Mouse (Mus musculus) R1 (cell line): ENCODE measurements around the gene Ddn.
A peak's percentile ranks its signal among the peaks of the same experiment; 100 is the strongest.

ENCODE experiments used
- DNase-seq: peaks from one replicate; pipeline ENCODE4 v3.0.0-alpha.2; 2018; ENCODE audit warnings: low read depth, low spot score

The Ddn gene

GRCm38 (mm10) chr15:98775533-98775932 lies 33.8 kb downstream of the Ddn start:
- no peak for DNase-seq

- no peak for DNase-seq
Measured at GRCm38 (mm10) chr15:98774096-98774495, 35.2 kb downstream of the Ddn start.

GRCm38 (mm10) chr15:98772511-98773211 lies 36.6 kb downstream of the Ddn start:
- DNase-seq = peak; percentile 47

- DNase-seq = no peak
Measured at GRCm38 (mm10) chr15:98771813-98772425, 37.4 kb downstream of the Ddn start.

- DNase-seq = no peak
Measured at GRCm38 (mm10) chr15:98768259-98768658, 41.0 kb downstream of the Ddn start.

- no peak for DNase-seq
Measured at GRCm38 (mm10) chr15:98765929-98766328, 43.4 kb downstream of the Ddn start.

GRCm38 (mm10) chr15:98762670-98763529 lies 46.4 kb downstream of the Ddn start, which contains the start of gene Arf3:
Gene Arf3, minus strand, starts transcription at chr15:98763214.
- peak; percentile 94 for DNase-seq

- DNase-seq = peak; percentile 93
Measured at GRCm38 (mm10) chr15:98762201-98762621, 47.1 kb downstream of the Ddn start.

- DNase-seq = no peak
Measured at GRCm38 (mm10) chr15:98754125-98754524, 55.2 kb downstream of the Ddn start.
